Mouse (Mus musculus) adrenal gland, adult 8-10 months (tissue): ENCODE data around the gene Fbh1. TPM values are rescaled to one million over a fixed set of nuclear protein-coding genes. Genes with fewer than 3 reads are reported as not detected.
A peak's percentile ranks its signal among the peaks of the same experiment; 100 is the strongest.
"Not testable (repeated sequence)": the region's sequence is repeated elsewhere in the genome, so short reads cannot be mapped to it uniquely, and the experiment has no call there.

Experiments
- DNase-seq: peaks from one replicate; pipeline ENCODE4 v3.0.0; 2022
- total RNA-seq, 4 experiments: library from RNA; stranded (reverse); gene quantifications; 2 replicates each; pipeline ENCODE4 v1.2.4; 2022

The Fbh1 gene
- total RNA-seq, 4 experiments from 2014 or later = 74.4 to 99.4 (median 83.2) TPM

GRCm38 (mm10) chr2:11718573-11718972 lies 58.8 kb downstream of the Fbh1 start:
- no peak for DNase-seq

- no peak for DNase-seq
Measured at GRCm38 (mm10) chr2:11714535-11714934, 62.8 kb downstream of the Fbh1 start.

- DNase-seq = no peak
Measured at GRCm38 (mm10) chr2:11713021-11713420, 64.4 kb downstream of the Fbh1 start.

- no peak for DNase-seq
Measured at GRCm38 (mm10) chr2:11712483-11712990, 64.8 kb downstream of the Fbh1 start.

- DNase-seq = not testable (repeated sequence)
Measured at GRCm38 (mm10) chr2:11710101-11710500, 67.3 kb downstream of the Fbh1 start.

- no peak for DNase-seq
Measured at GRCm38 (mm10) chr2:11708538-11708937, 68.8 kb downstream of the Fbh1 start.

- DNase-seq = peak; percentile 38
Measured at GRCm38 (mm10) chr2:11706746-11707065, 70.7 kb downstream of the Fbh1 start.

- no peak for DNase-seq
Measured at GRCm38 (mm10) chr2:11706030-11706745, 71.2 kb downstream of the Fbh1 start.

GRCm38 (mm10) chr2:11705201-11706025 lies 72.0 kb downstream of the Fbh1 start, which contains the start of gene Il15ra:
Gene Il15ra (plus strand): TSS chr2:11705290.
- peak; percentile 82 for DNase-seq

GRCm38 (mm10) chr2:11699905-11700304 lies 77.5 kb downstream of the Fbh1 start:
- DNase-seq = no peak

GRCm38 (mm10) chr2:11698994-11699393 lies 78.4 kb downstream of the Fbh1 start:
- no peak for DNase-seq

GRCm38 (mm10) chr2:11695867-11696266 lies 81.5 kb downstream of the Fbh1 start:
- DNase-seq = no peak

- DNase-seq = no peak
Measured at GRCm38 (mm10) chr2:11694104-11694503, 83.3 kb downstream of the Fbh1 start.

GRCm38 (mm10) chr2:11693352-11693751 lies 84.0 kb downstream of the Fbh1 start:
- DNase-seq = no peak

Other genes with a start within 250 kb of the Fbh1 start
- gene Pfkfb3, start 223.5 kb downstream of the Fbh1 start, total RNA-seq = 100 to 1,000 TPM in 1 of 4 experiments, 10 to 100 TPM in 3; 62.7 to 118 (median 75.9) TPM
- gene Rbm17, start 173.4 kb downstream of the Fbh1 start, total RNA-seq = 100 to 1,000 TPM in 1 of 4 experiments, 10 to 100 TPM in 3; 82.5 to 121 (median 96.2) TPM
- not detected for gene Gm17490, start 151.3 kb downstream of the Fbh1 start, total RNA-seq
- gene Il2ra, start 134.8 kb downstream of the Fbh1 start, total RNA-seq = under 1 TPM; 0.12 to 0.46 (median 0.19) TPM
- gene Il15ra, start 72.3 kb downstream of the Fbh1 start, total RNA-seq = 10 to 100 TPM; 15.4 to 21.9 (median 19.2) TPM
- 10 to 100 TPM; 31.1 to 78.5 (median 56.4) TPM for gene Ankrd16, start 294 bp upstream of the Fbh1 start, total RNA-seq